Mouse (Mus musculus): Measurements from ENCODE around the gene Gnat2. TPM values are rescaled to one million over a fixed set of nuclear protein-coding genes. Genes with fewer than 3 reads are reported as not detected.

The Gnat2 gene
- total and polyA plus RNA-seq, 2 experiments from 2014 or later: 0.25 TPM; not detected in 1

GRCm38 (mm10) chr3:108124131-108124530 lies 31.5 kb downstream of the Gnat2 start:
- WGBS: 84% methylated on average over 1 of the region's 1 CpGs
- Histone ChIP-seq H3K36me3 (ENCODE audit: insufficient read depth, low read length) (peaks cover 6% of the 10 kb centered on the region; the same call in 1 of the 2 replicates), H3K9ac (replicated peaks; ENCODE audit: low read length) (no peak overlapping the region), H3K4me1 (ENCODE audit: insufficient read depth, low read length) (no peaks in the 10 kb centered on the region), H3K4me2 (ENCODE audit: low read depth, low read length) (no peak overlapping the region), H3K27me3 (ENCODE audit: insufficient read depth, low read length) (no peaks in the 10 kb centered on the region), H3K27ac (no peak overlapping the region), H3K9me3 (ENCODE audit: low read length) (no peaks in the 10 kb centered on the region), H3K4me3 (ENCODE audit: low read length) (no peak overlapping the region)
- TF ChIP-seq CTCF (IDR thresholded peaks at IDR 0.05; ENCODE audit: low read depth): no peak
- DNase-seq (ENCODE audit: low spot score) (no peak), ATAC-seq (no peak)

- Histone ChIP-seq H3K4me1 (ENCODE audit: insufficient read depth, low read length) (no peaks in the 10 kb centered on the region), H3K9ac (replicated peaks; ENCODE audit: low read length) (no peak overlapping the region), H3K36me3 (ENCODE audit: insufficient read depth, low read length) (peaks cover 2% of the 10 kb centered on the region; the same call in 1 of the 2 replicates), H3K4me3 (ENCODE audit: low read length) (no peak overlapping the region), H3K27me3 (ENCODE audit: insufficient read depth, low read length) (no peaks in the 10 kb centered on the region), H3K27ac (no peak overlapping the region), H3K9me3 (ENCODE audit: low read length) (no peaks in the 10 kb centered on the region), H3K4me2 (ENCODE audit: low read depth, low read length) (no peak overlapping the region)
- WGBS: 94% methylated on average over 3 of the region's 3 CpGs
- no peak for TF ChIP-seq CTCF (IDR thresholded peaks at IDR 0.05; ENCODE audit: low read depth)
- no peak for DNase-seq (ENCODE audit: low spot score)
- ATAC-seq: no peak
Observed at GRCm38 (mm10) chr3:108126327-108126726, 33.7 kb downstream of the Gnat2 start.

- Histone ChIP-seq H3K27ac (no peak overlapping the region), H3K27me3 (ENCODE audit: insufficient read depth, low read length) (no peaks in the 10 kb centered on the region), H3K4me1 (ENCODE audit: insufficient read depth, low read length) (no peaks in the 10 kb centered on the region), H3K9ac (replicated peaks; ENCODE audit: low read length) (no peak overlapping the region), H3K4me3 (ENCODE audit: low read length) (no peak overlapping the region), H3K9me3 (ENCODE audit: low read length) (no peaks in the 10 kb centered on the region), H3K36me3 (ENCODE audit: insufficient read depth, low read length) (no peaks in the 10 kb centered on the region), H3K4me2 (ENCODE audit: low read depth, low read length) (no peak overlapping the region)
- TF ChIP-seq CTCF (IDR thresholded peaks at IDR 0.05; ENCODE audit: low read depth): no peak
- no peak for ATAC-seq
- WGBS: 87% methylated on average over 5 of the region's 5 CpGs
- no peak for DNase-seq (ENCODE audit: low spot score)
Observed at GRCm38 (mm10) chr3:108128520-108128919, 35.9 kb downstream of the Gnat2 start.

DNA sequence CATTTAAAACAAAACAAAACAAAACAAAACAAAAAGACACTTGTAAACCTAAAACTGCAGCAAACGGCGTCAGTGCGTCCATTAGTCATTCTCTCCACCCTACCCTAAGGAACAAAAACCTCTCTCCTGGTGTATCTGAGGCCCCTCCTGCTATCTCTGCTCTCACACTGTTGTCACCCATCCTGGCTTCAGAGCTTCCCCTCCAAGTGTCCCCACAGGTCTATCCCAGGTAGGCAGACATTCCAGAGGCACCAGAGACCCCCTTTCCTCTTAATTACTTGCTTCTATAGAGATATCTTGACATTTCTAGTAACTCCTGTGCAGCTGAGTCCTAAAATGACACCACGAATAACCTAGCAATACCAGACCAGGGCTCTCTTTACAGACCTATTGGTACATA lies 36.8 kb downstream of the Gnat2 start:
- no peak overlapping the region for H3K4me3 ChIP-seq (ENCODE audit: low read length)
- H3K36me3 ChIP-seq (ENCODE audit: insufficient read depth, low read length): no peaks in the 10 kb centered on the region
- DNase-seq (ENCODE audit: low spot score) (no peak), ATAC-seq (no peak)
- H3K9me3 ChIP-seq (ENCODE audit: low read length): no peaks in the 10 kb centered on the region
- H3K9ac ChIP-seq (replicated peaks; ENCODE audit: low read length): no peak overlapping the region
- H3K4me2 ChIP-seq (ENCODE audit: low read depth, low read length): no peak overlapping the region
- H3K4me1 ChIP-seq (ENCODE audit: insufficient read depth, low read length): no peaks in the 10 kb centered on the region
- no peak overlapping the region for H3K27ac ChIP-seq
- H3K27me3 ChIP-seq (ENCODE audit: insufficient read depth, low read length): no peaks in the 10 kb centered on the region
- TF ChIP-seq CTCF (IDR thresholded peaks at IDR 0.05; ENCODE audit: low read depth): no peak
- WGBS: 85% methylated on average over 4 of the region's 4 CpGs

GRCm38 (mm10) chr3:108129804-108130203 lies 37.2 kb downstream of the Gnat2 start:
- H3K9ac ChIP-seq (replicated peaks; ENCODE audit: low read length): no peak overlapping the region
- no peaks in the 10 kb centered on the region for H3K9me3 ChIP-seq (ENCODE audit: low read length)
- H3K27ac ChIP-seq: no peak overlapping the region
- no peak for TF ChIP-seq CTCF (IDR thresholded peaks at IDR 0.05; ENCODE audit: low read depth)
- H3K4me2 ChIP-seq (ENCODE audit: low read depth, low read length): no peak overlapping the region
- no peaks in the 10 kb centered on the region for H3K36me3 ChIP-seq (ENCODE audit: insufficient read depth, low read length)
- H3K4me3 ChIP-seq (ENCODE audit: low read length): no peak overlapping the region
- H3K4me1 ChIP-seq (ENCODE audit: insufficient read depth, low read length): no peaks in the 10 kb centered on the region
- no peak for DNase-seq (ENCODE audit: low spot score)
- 92% methylated on average over 4 of the region's 4 CpGs for WGBS
- no peaks in the 10 kb centered on the region for H3K27me3 ChIP-seq (ENCODE audit: insufficient read depth, low read length)
- ATAC-seq: no peak

- DNase-seq (ENCODE audit: low spot score) (no peak), ATAC-seq (no peak)
- Histone ChIP-seq H3K36me3 (ENCODE audit: insufficient read depth, low read length) (no peaks in the 10 kb centered on the region), H3K27ac (no peak overlapping the region), H3K4me1 (ENCODE audit: insufficient read depth, low read length) (no peaks in the 10 kb centered on the region), H3K9me3 (ENCODE audit: low read length) (no peaks in the 10 kb centered on the region), H3K4me2 (ENCODE audit: low read depth, low read length) (no peak overlapping the region), H3K27me3 (ENCODE audit: insufficient read depth, low read length) (no peaks in the 10 kb centered on the region), H3K9ac (replicated peaks; ENCODE audit: low read length) (no peak overlapping the region), H3K4me3 (ENCODE audit: low read length) (no peak overlapping the region)
- no peak for TF ChIP-seq CTCF (IDR thresholded peaks at IDR 0.05; ENCODE audit: low read depth)
- 93% methylated on average over 5 of the region's 5 CpGs for WGBS
Observed at GRCm38 (mm10) chr3:108131216-108131615, 38.6 kb downstream of the Gnat2 start.

DNA sequence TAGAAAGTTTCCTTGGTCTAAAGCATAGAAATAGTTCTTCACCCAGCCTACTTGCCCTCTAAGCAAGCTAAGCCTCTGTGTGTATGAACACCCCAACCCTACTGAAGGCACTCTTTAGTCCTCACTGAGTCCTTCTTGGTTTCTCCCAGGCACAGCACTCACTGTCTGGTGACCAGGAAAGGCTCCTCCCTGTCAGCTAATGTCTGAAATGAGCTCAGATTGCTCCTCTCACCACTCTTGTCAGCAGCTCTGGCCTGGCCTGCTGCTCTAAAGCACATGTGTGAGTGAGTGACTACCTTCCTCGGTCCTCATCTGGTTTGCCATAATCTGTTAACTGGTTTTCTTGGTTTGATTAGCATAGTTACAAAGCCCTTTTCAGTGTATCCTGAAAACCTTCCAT lies 39.2 kb downstream of the Gnat2 start:
- Histone ChIP-seq H3K27ac (no peak overlapping the region), H3K9me3 (ENCODE audit: low read length) (no peaks in the 10 kb centered on the region), H3K9ac (replicated peaks; ENCODE audit: low read length) (no peak overlapping the region), H3K36me3 (ENCODE audit: insufficient read depth, low read length) (no peaks in the 10 kb centered on the region), H3K27me3 (ENCODE audit: insufficient read depth, low read length) (no peaks in the 10 kb centered on the region), H3K4me1 (ENCODE audit: insufficient read depth, low read length) (no peaks in the 10 kb centered on the region), H3K4me2 (ENCODE audit: low read depth, low read length) (no peak overlapping the region), H3K4me3 (ENCODE audit: low read length) (no peak overlapping the region)
- 85% methylated on average over 1 of the region's 1 CpGs for WGBS
- no peak for ATAC-seq
- DNase-seq (ENCODE audit: low spot score): no peak
- no peak for TF ChIP-seq CTCF (IDR thresholded peaks at IDR 0.05; ENCODE audit: low read depth)
